Mouse (Mus musculus) liver, postnatal 0 days (tissue): ENCODE measurements around the gene Ralgapa2.

Source experiments
- CTCF ChIP-seq: sonication (generic); IDR thresholded peaks from 2 replicates; pipeline ENCODE4 v1.5.1; 2016; ENCODE audit warnings: antibody characterized with exemption, low read depth
- EP300 ChIP-seq: IDR thresholded peaks from 2 replicates; pipeline ENCODE4 v1.6.1; 2016; ENCODE audit warnings: antibody characterized with exemption, low read depth, mild to moderate bottlenecking

- TF ChIP-seq CTCF (no peak), EP300 (no peak)
Measured at GRCm38 (mm10) chr2:146416283-146416682, 95.9 kb downstream of the Ralgapa2 start.
